Mouse (Mus musculus): ENCODE measurements around the gene Prss46. TPM values are rescaled to one million over a fixed set of nuclear protein-coding genes. Genes with fewer than 3 reads are reported as not detected.

Prss46 gene
- total RNA-seq, 2 experiments from 2014 or later = not detected

GRCm38 (mm10) chr9:110888935-110889334 is 44.6 kb downstream of the Prss46 start:
- Histone ChIP-seq H3K4me3 (no peak overlapping the region), H3K27ac (no peak overlapping the region)
- TF ChIP-seq CTCF (IDR thresholded peaks at IDR 0.05) = no peak
- no peak for DNase-seq (ENCODE audit: extremely low spot score in 1 of 2, low spot score in 2 of 2)
- intact Hi-C loops (cut with DNase I) = no loop called here

- no peak overlapping the region for H3K4me3 ChIP-seq
- H3K27ac ChIP-seq = no peak overlapping the region
- DNase-seq (ENCODE audit: extremely low spot score in 1 of 2, low spot score in 2 of 2) = no peak
- intact Hi-C loops (cut with DNase I) = no loop called here
- TF ChIP-seq CTCF (IDR thresholded peaks at IDR 0.05) = peak; percentile 41
Measured at GRCm38 (mm10) chr9:110890026-110890783, 45.9 kb downstream of the Prss46 start.

GRCm38 (mm10) chr9:110891077-110891828 is 46.9 kb downstream of the Prss46 start:
- no peak for TF ChIP-seq CTCF (IDR thresholded peaks at IDR 0.05)
- no peak for DNase-seq (ENCODE audit: extremely low spot score in 1 of 2, low spot score in 2 of 2)
- intact Hi-C loops (cut with DNase I) = no loop called here
- no peak overlapping the region for H3K27ac ChIP-seq
- H3K4me3 ChIP-seq = no peak overlapping the region

GRCm38 (mm10) chr9:110892552-110892951 is 48.2 kb downstream of the Prss46 start:
- DNase-seq (ENCODE audit: extremely low spot score in 1 of 2, low spot score in 2 of 2) = no peak
- intact Hi-C loops (cut with DNase I) = no loop called here
- H3K4me3 ChIP-seq = no peak overlapping the region
- no peak for TF ChIP-seq CTCF (IDR thresholded peaks at IDR 0.05)
- H3K27ac ChIP-seq = no peak overlapping the region

GRCm38 (mm10) chr9:110893429-110893828 is 49.1 kb downstream of the Prss46 start:
- intact Hi-C loops (cut with DNase I) = no loop called here
- Histone ChIP-seq H3K4me3 (no peak overlapping the region), H3K27ac (no peak overlapping the region)
- no peak for DNase-seq (ENCODE audit: extremely low spot score in 1 of 2, low spot score in 2 of 2)
- TF ChIP-seq CTCF (IDR thresholded peaks at IDR 0.05) = no peak

- DNase-seq (ENCODE audit: extremely low spot score in 1 of 2, low spot score in 2 of 2) = no peak
- no peak for TF ChIP-seq CTCF (IDR thresholded peaks at IDR 0.05)
- no peak overlapping the region for H3K4me3 ChIP-seq
- intact Hi-C loops (cut with DNase I) = no loop called here
- H3K27ac ChIP-seq = no peak overlapping the region
Measured at GRCm38 (mm10) chr9:110895507-110895906, 51.2 kb downstream of the Prss46 start.

GRCm38 (mm10) chr9:110895994-110896393 is 51.7 kb downstream of the Prss46 start:
- intact Hi-C loops (cut with DNase I) = no loop called here
- Histone ChIP-seq H3K27ac (no peak overlapping the region), H3K4me3 (no peak overlapping the region)
- TF ChIP-seq CTCF (IDR thresholded peaks at IDR 0.05) = no peak
- no peak for DNase-seq (ENCODE audit: extremely low spot score in 1 of 2, low spot score in 2 of 2)

- no peak overlapping the region for H3K4me3 ChIP-seq
- H3K27ac ChIP-seq = no peak overlapping the region
- DNase-seq (ENCODE audit: extremely low spot score in 1 of 2, low spot score in 2 of 2) = no peak
- no peak for TF ChIP-seq CTCF (IDR thresholded peaks at IDR 0.05)
- intact Hi-C loops (cut with DNase I) = no loop called here
Measured at GRCm38 (mm10) chr9:110896595-110896994, 52.3 kb downstream of the Prss46 start.

- Histone ChIP-seq H3K27ac (no peak overlapping the region), H3K4me3 (no peak overlapping the region)
- intact Hi-C loops (cut with DNase I) = no loop called here
- no peak for DNase-seq (ENCODE audit: extremely low spot score in 1 of 2, low spot score in 2 of 2)
- no peak for TF ChIP-seq CTCF (IDR thresholded peaks at IDR 0.05)
Measured at GRCm38 (mm10) chr9:110899451-110900008, 55.2 kb downstream of the Prss46 start.

- TF ChIP-seq CTCF (IDR thresholded peaks at IDR 0.05) = no peak
- H3K4me3 ChIP-seq = no peak overlapping the region
- no peak overlapping the region for H3K27ac ChIP-seq
- intact Hi-C loops (cut with DNase I) = no loop called here
- DNase-seq (ENCODE audit: extremely low spot score in 1 of 2, low spot score in 2 of 2) = no peak
Measured at GRCm38 (mm10) chr9:110901204-110901603, 56.9 kb downstream of the Prss46 start.

- DNase-seq (ENCODE audit: extremely low spot score in 1 of 2, low spot score in 2 of 2) = no peak
- TF ChIP-seq CTCF (IDR thresholded peaks at IDR 0.05) = no peak
- intact Hi-C loops (cut with DNase I) = no loop called here
- Histone ChIP-seq H3K4me3 (no peak overlapping the region), H3K27ac (no peak overlapping the region)
Measured at GRCm38 (mm10) chr9:110902271-110902670, 58.0 kb downstream of the Prss46 start.

Other genes with a start within 250 kb of the Prss46 start
- gene Nradd, start 220.1 kb upstream of the Prss46 start, total RNA-seq (2021) = 1 to 10 TPM; 2.7 to 3.6 TPM
- gene Nbeal2, start 190.3 kb upstream of the Prss46 start, total RNA-seq (2021) = 10 to 100 TPM; 12.6 to 14.4 TPM
- gene Ccdc12, start 188.0 kb upstream of the Prss46 start, total RNA-seq (2021) = 10 to 100 TPM; 56.2 to 56.9 TPM
- not detected for gene Myl3, start 102.6 kb upstream of the Prss46 start, total RNA-seq (2021)
- gene Pth1r, start 97.4 kb upstream of the Prss46 start, total RNA-seq (2021) = 1 to 10 TPM; 5.8 to 7.2 TPM
- not detected for gene Prss42, start 46.3 kb upstream of the Prss46 start, total RNA-seq (2021)
- gene Prss44, start 30.5 kb upstream of the Prss46 start, total RNA-seq (2021) = not detected
- gene Prss43, start 17.8 kb upstream of the Prss46 start, total RNA-seq (2021) = under 1 TPM in 1 of 2 experiments, not detected in 1; 0.14 TPM
- under 1 TPM; 0.38 to 0.49 TPM for gene Prss45, start 9.9 kb upstream of the Prss46 start, total RNA-seq (2021)
- gene Prss50, start 13.5 kb downstream of the Prss46 start, total RNA-seq (2021) = under 1 TPM; 0.93 to 0.94 TPM
- gene Als2cl, start 35.4 kb downstream of the Prss46 start, total RNA-seq (2021) = 10 to 100 TPM in 1 of 2 experiments, 1 to 10 TPM in 1; 8.4 to 10.8 TPM
- 1 to 10 TPM; 3.0 to 3.4 TPM for gene Tmie, start 35.6 kb downstream of the Prss46 start, total RNA-seq (2021)
- gene Fam240a, start 72.4 kb downstream of the Prss46 start, total RNA-seq (2021) = not detected
- gene Tdgf1, start 101.7 kb downstream of the Prss46 start, total RNA-seq (2021) = under 1 TPM; 0.16 to 0.32 TPM
- gene Lrrc2, start 107.0 kb downstream of the Prss46 start, total RNA-seq (2021) = 1 to 10 TPM in 1 of 2 experiments, under 1 TPM in 1; 0.84 to 2.1 TPM
- under 1 TPM; 0.19 to 0.48 TPM for gene Rtp3, start 146.1 kb downstream of the Prss46 start, total RNA-seq (2021)
- gene Ltf, start 174.8 kb downstream of the Prss46 start, total RNA-seq (2021) = 1 to 10 TPM in 1 of 2 experiments, not detected in 1; 1.1 TPM
- 1 to 10 TPM in 1 of 2 experiments, under 1 TPM in 1; 0.49 to 1.3 TPM for gene Ccrl2, start 213.0 kb downstream of the Prss46 start, total RNA-seq (2021)

Data from left cerebral cortex, adult 2 months (tissue).